ENCODE assay signal across 10 mouse cellular contexts in the genomic region with DNA sequence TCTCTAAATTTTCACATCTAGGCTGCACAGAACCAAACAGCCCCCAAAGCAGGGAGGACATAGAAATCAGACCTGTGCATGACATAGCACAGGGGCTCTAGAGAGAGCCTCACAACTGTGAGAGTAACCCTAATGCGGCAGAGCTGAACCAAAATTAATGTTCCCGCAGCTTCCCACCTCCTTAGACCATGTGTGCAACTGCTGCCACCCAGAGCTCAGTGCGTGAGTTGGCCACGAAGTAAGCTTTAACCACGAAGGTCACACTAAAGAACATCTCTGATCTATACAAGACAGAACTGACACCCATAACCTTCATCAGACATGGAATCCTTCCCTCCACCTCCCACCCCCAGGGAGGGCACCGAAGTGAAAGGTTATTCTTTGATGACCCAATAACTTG. TPM values are rescaled to one million over a fixed set of nuclear protein-coding genes. Genes with fewer than 3 reads are reported as not detected.
A peak's percentile ranks its signal among the peaks of the same experiment; 100 is the strongest.
DNase-seq lines count a peak whose midpoint lies in the region; ATAC-seq and TF ChIP-seq lines count a peak whose summit lies in the region.
"Had no signal": no experiment of that assay in that cellular context is flagged by ENCODE, and none has a peak within 500 bp of the region (broad histone marks: within the 10 kb centered on the region; RNA-seq: fewer than 3 reads in every experiment).

No protein-coding gene starts in this region.

- WGBS in intestine, embryonic 15.5 days, result 75% methylated on average over 6 of the region's 6 CpGs

- H3K9me3 ChIP-seq in ES-Bruce4 (replicated peaks; ENCODE audit: control insufficient read depth, insufficient read depth, low read length, poor library complexity, severe bottlenecking), result no peaks in the 10 kb centered on the region
- H3K9me3 ChIP-seq in intestine, embryonic 15.5 days, result no peaks in the 10 kb centered on the region
- H3K9me3 ChIP-seq: forebrain, embryonic 10.5 days; limb, embryonic 13.5 days had no signal

- H3K27me3 ChIP-seq in ES-Bruce4 (ENCODE audit: control insufficient read depth, insufficient read depth, low read length, poor library complexity, severe bottlenecking), result no peaks in the 10 kb centered on the region
- H3K27me3 ChIP-seq in intestine, embryonic 15.5 days (replicated peaks), result no peaks in the 10 kb centered on the region
- H3K27me3 ChIP-seq: limb, embryonic 13.5 days had no signal

- H3K9ac ChIP-seq in ES-Bruce4 (ENCODE audit: low read depth, poor library complexity, severe bottlenecking), result no peak overlapping the region
- H3K9ac ChIP-seq in intestine, embryonic 15.5 days, result no peak overlapping the region
- H3K9ac ChIP-seq: limb, embryonic 13.5 days had no signal

- H3K4me1 ChIP-seq in ES-Bruce4 (ENCODE audit: control insufficient read depth, insufficient read depth, low read length), result no peaks in the 10 kb centered on the region
- H3K4me1 ChIP-seq in intestine, embryonic 15.5 days (replicated peaks), result peaks cover 11% of the 10 kb centered on the region
- H3K4me1 ChIP-seq: limb, embryonic 13.5 days had no signal

- peaks cover under 1% of the 10 kb centered on the region for H3K36me3 ChIP-seq in ES-Bruce4 (ENCODE audit: control insufficient read depth, insufficient read depth, low read length, poor library complexity, severe bottlenecking)
- H3K36me3 ChIP-seq in intestine, embryonic 15.5 days, result 0 out of 2 replicates have a peak, but pooled peaks cover 4% of the 10 kb centered on the region

- peak; percentile 35; the same call in 1 of the 2 replicates for ATAC-seq in intestine, embryonic 15.5 days
- no peak for ATAC-seq in erythroid progenitor cell, adult 5-6 weeks (replicated peaks; ENCODE audit: low FRiP score, poor library complexity, severe bottlenecking)

- no peak for TF ChIP-seq POLR2A in ES-Bruce4 (IDR thresholded peaks at IDR 0.05; ENCODE audit: insufficient read depth, low read length)

- H3K27ac ChIP-seq in layer of hippocampus, adult 2 months, result no peak overlapping the region
- H3K27ac ChIP-seq in ES-Bruce4 (ENCODE audit: insufficient read depth, low read length), result no peak overlapping the region
- 0 out of 2 replicates have a peak overlapping the region, but pooled peaks have one; percentile 44 for H3K27ac ChIP-seq in intestine, embryonic 15.5 days
- H3K27ac ChIP-seq: forebrain, embryonic 10.5 days; limb, embryonic 13.5 days had no signal

- no peak overlapping the region for H3K4me3 ChIP-seq in layer of hippocampus, adult 2 months
- no peak overlapping the region for H3K4me3 ChIP-seq in ES-Bruce4 (ENCODE audit: low read depth, low read length)
- H3K4me3 ChIP-seq in intestine, embryonic 15.5 days (replicated peaks), result no peak overlapping the region
- H3K4me3 ChIP-seq: forebrain, embryonic 10.5 days; limb, embryonic 13.5 days had no signal

- TF ChIP-seq EP300 in ES-Bruce4 (IDR thresholded peaks at IDR 0.05; ENCODE audit: insufficient read depth, low read depth, low read length), result no peak

- peak; percentile 61 for TF ChIP-seq CTCF in layer of hippocampus, adult 2 months (conservative IDR thresholded peaks at IDR 0.05)
- peak; percentile 3 for TF ChIP-seq CTCF in ES-Bruce4 (IDR thresholded peaks at IDR 0.05; ENCODE audit: low read depth, low read length)

- H3K4me2 ChIP-seq in intestine, embryonic 15.5 days (replicated peaks), result no peak overlapping the region
- H3K4me2 ChIP-seq: limb, embryonic 13.5 days had no signal

- DNase-seq in embryo, embryonic 11 days, result peak; percentile 9
- DNase-seq in embryo, embryonic 10.5 days (ENCODE audit: low spot score), result no peak
- DNase-seq in layer of hippocampus, adult 2 months (ENCODE audit: low spot score in 2 of 2), result no peak
- DNase-seq in layer of hippocampus, adult 9-11 months, result no peak
- no peak for DNase-seq in kidney, adult 8-10 months

RNA-seq across cellular contexts. Expression of gene Parn, which starts 55.9 kb away (rescaled TPM):
- total RNA-seq in layer of hippocampus, adult 2 months (2021), result 10 to 100 TPM; 23.5 to 25.6 TPM
- polyA plus RNA-seq in ES-Bruce4 (2011; ENCODE audit: insufficient read depth, insufficient read length, low read depth, missing spikeins), result 68.0 and 80.3 TPM in 2 replicates
- 38.6 and 38.7 TPM in 2 replicates for polyA plus RNA-seq in intestine, embryonic 15.5 days (2015; fragmentation: Nextera tagmentation; extraction: Ambion mirVana)
- total RNA-seq in erythroid progenitor cell, adult 5-6 weeks (2015; ENCODE audit: low replicate concordance), result 4.2 and 5.4 TPM in 2 replicates
- 7.7 and 7.9 TPM in 2 replicates for total RNA-seq in erythroid progenitor cell, adult 5-6 weeks (2017; ENCODE audit: low replicate concordance)

RNA-seq across cellular contexts. Expression of gene Bfar, which starts 59.6 kb away (rescaled TPM):
- 10 to 100 TPM; 40.0 to 45.2 TPM for total RNA-seq in layer of hippocampus, adult 2 months (2021)
- polyA plus RNA-seq in ES-Bruce4 (2011; ENCODE audit: insufficient read depth, insufficient read length, low read depth, missing spikeins), result 24.1 and 25.5 TPM in 2 replicates
- polyA plus RNA-seq in intestine, embryonic 15.5 days (2015; fragmentation: Nextera tagmentation; extraction: Ambion mirVana), result 38.1 and 38.7 TPM in 2 replicates
- 5.0 and 7.1 TPM in 2 replicates for total RNA-seq in erythroid progenitor cell, adult 5-6 weeks (2015; ENCODE audit: low replicate concordance)
- total RNA-seq in erythroid progenitor cell, adult 5-6 weeks (2017; ENCODE audit: low replicate concordance), result 8.9 and 18.2 TPM in 2 replicates

RNA-seq across cellular contexts. Expression of gene 3110001I22Rik, which starts 59.7 kb away (rescaled TPM):
- total RNA-seq in layer of hippocampus, adult 2 months (2021), result 1 to 10 TPM; 3.5 to 4.0 TPM
- polyA plus RNA-seq in ES-Bruce4 (2011; ENCODE audit: insufficient read depth, insufficient read length, low read depth, missing spikeins), result 3.9 and 4.6 TPM in 2 replicates
- polyA plus RNA-seq in intestine, embryonic 15.5 days (2015; fragmentation: Nextera tagmentation; extraction: Ambion mirVana), result 3.7 and 4.7 TPM in 2 replicates
- total RNA-seq in erythroid progenitor cell, adult 5-6 weeks (2015; ENCODE audit: low replicate concordance), result 3.6 and 4.2 TPM in 2 replicates
- total RNA-seq in erythroid progenitor cell, adult 5-6 weeks (2017; ENCODE audit: low replicate concordance), result 5.7 and 10.8 TPM in 2 replicates
